Mouse (Mus musculus) effector memory CD4-positive, alpha-beta T cell, adult 7 months (primary cell): Measurements from ENCODE around the gene Sgsh. TPM values are rescaled to one million over a fixed set of nuclear protein-coding genes. Genes with fewer than 3 reads are reported as not detected.

Source experiments
- polyA plus RNA-seq: library from polyadenylated mRNA; unstranded; fragments of 100-300 nt; shearing (Covaris generic); gene quantifications from one replicate; pipeline ENCODE4 v1.2.1, GENCODE M21; 2017

The Sgsh gene
- 8.5 TPM for polyA plus RNA-seq

GRCm38 (mm10) chr11:119355443-119356385 lies at the start of gene Sgsh, which contains the start of gene Slc26a11:
Gene Sgsh, minus strand, starts transcription at chr11:119355536.
Gene Slc26a11, plus strand, starts transcription at chr11:119355557.

GRCm38 (mm10) chr11:119392800-119393482 lies 37.6 kb upstream of the Sgsh start, which contains the start of gene Rnf213:
Gene Rnf213, plus strand, starts transcription at chr11:119393100.

GRCm38 (mm10) chr11:119307658-119307867 lies 47.8 kb downstream of the Sgsh start, which contains the start of gene Card14:
Gene Card14, plus strand, starts transcription at chr11:119307768.

GRCm38 (mm10) chr11:119299391-119300245 lies 55.7 kb downstream of the Sgsh start, which contains the start of gene Eif4a3:
Gene Eif4a3, minus strand, starts transcription at chr11:119300089.

Other genes starting within 250 kb of the Sgsh start
- gene Tbc1d16, start 127.0 kb downstream of the Sgsh start, polyA plus RNA-seq = not detected
- gene Ccdc40, start 127.0 kb downstream of the Sgsh start, polyA plus RNA-seq = 0.78 TPM
- 40.6 TPM for gene Gaa, start 87.6 kb downstream of the Sgsh start, polyA plus RNA-seq
- gene Eif4a3, start 55.4 kb downstream of the Sgsh start, polyA plus RNA-seq = 281 TPM
- not detected for gene Card14, start 47.8 kb downstream of the Sgsh start, polyA plus RNA-seq
- 45.3 TPM for gene Slc26a11, start within 50 bp of the Sgsh start, polyA plus RNA-seq
- gene Rnf213, start 37.6 kb upstream of the Sgsh start, polyA plus RNA-seq = 10.2 TPM
- 14.4 TPM for gene Endov, start 135.8 kb upstream of the Sgsh start, polyA plus RNA-seq
- gene Nptx1, start 192.2 kb upstream of the Sgsh start, polyA plus RNA-seq = not detected
- 29.3 TPM for gene Rptor, start 247.4 kb upstream of the Sgsh start, polyA plus RNA-seq